Comparison of ENCODE assay signal across 9 mouse cellular contexts in genomic region chr11:114303636-114304354, GRCm38 (mm10).
DNase-seq lines count a peak whose midpoint lies in the region; ATAC-seq lines count a peak whose summit lies in the region.
"Had no signal": no experiment of that assay in that cellular context is flagged by ENCODE, and none has a peak within 500 bp of the region (broad histone marks: within the 10 kb centered on the region; RNA-seq: fewer than 3 reads in every experiment).

No protein-coding gene starts in this region.

- H3K4me2 ChIP-seq in midbrain, embryonic 11.5 days: no peak overlapping the region

- H3K9ac ChIP-seq in midbrain, embryonic 11.5 days (ENCODE audit: low read length): no peak overlapping the region

- no peak overlapping the region for H3K4me3 ChIP-seq in hindbrain, embryonic 10.5 days
- no peak overlapping the region for H3K4me3 ChIP-seq in midbrain, embryonic 11.5 days (ENCODE audit: low read depth, low read length)
- no peak overlapping the region for H3K4me3 ChIP-seq in heart, embryonic 10.5 days

- peak overlapping the region; percentile 66; the same call in 1 of the 2 replicates for H3K27ac ChIP-seq in hindbrain, embryonic 10.5 days
- H3K27ac ChIP-seq in midbrain, embryonic 11.5 days (ENCODE audit: low read depth, low read length): no peak overlapping the region
- H3K27ac ChIP-seq in heart, embryonic 10.5 days: no peak overlapping the region

- H3K4me1 ChIP-seq in hindbrain, embryonic 10.5 days (replicated peaks): peaks cover 17% of the 10 kb centered on the region
- peaks cover 6% of the 10 kb centered on the region; the same call in 1 of the 2 replicates for H3K4me1 ChIP-seq in midbrain, embryonic 11.5 days (ENCODE audit: control insufficient read depth, insufficient read depth, low read length)
- H3K4me1 ChIP-seq in heart, embryonic 10.5 days: 0 out of 2 replicates have a peak, but pooled peaks cover 4% of the 10 kb centered on the region

- ATAC-seq in midbrain, embryonic 11.5 days (ENCODE audit: low FRiP score): peak; percentile 79

- no peaks in the 10 kb centered on the region for H3K36me3 ChIP-seq in hindbrain, embryonic 10.5 days
- no peaks in the 10 kb centered on the region for H3K36me3 ChIP-seq in midbrain, embryonic 11.5 days (ENCODE audit: control insufficient read depth, insufficient read depth, low read length)
- no peaks in the 10 kb centered on the region for H3K36me3 ChIP-seq in heart, embryonic 10.5 days

- peak; percentile 51 for DNase-seq in R1 (ENCODE audit: low read depth, low spot score)
- peak; percentile 39 for DNase-seq in c-Kit-positive CD71-positive TER-119-positive erythroid progenitor cells, embryonic 14.5 days (ENCODE audit: low spot score)
- peak; percentile 71 for DNase-seq in hindbrain, embryonic 10.5 days (ENCODE audit: low spot score)
- no peak for DNase-seq in midbrain, embryonic 11.5 days (ENCODE audit: low spot score, missing footprints)
- no peak for DNase-seq in heart, embryonic 10.5 days (ENCODE audit: low spot score)
- DNase-seq in kidney, adult 18-20 months: no peak
- DNase-seq in cerebellum, adult 11 months: no peak
- DNase-seq: heart, postnatal 10 days; lung, postnatal 14 days had no signal

- 39% methylated on average over 13 of the region's 13 CpGs for WGBS in hindbrain, embryonic 10.5 days
- WGBS in midbrain, embryonic 11.5 days: 44% methylated on average over 13 of the region's 13 CpGs
- 59% methylated on average over 13 of the region's 13 CpGs for WGBS in heart, embryonic 10.5 days

- no peaks in the 10 kb centered on the region for H3K9me3 ChIP-seq in hindbrain, embryonic 10.5 days
- no peaks in the 10 kb centered on the region for H3K9me3 ChIP-seq in midbrain, embryonic 11.5 days (ENCODE audit: control insufficient read depth, low read length)
- H3K9me3 ChIP-seq in heart, embryonic 10.5 days: no peaks in the 10 kb centered on the region

- 0 out of 2 replicates have a peak, but pooled peaks cover 5% of the 10 kb centered on the region for H3K27me3 ChIP-seq in hindbrain, embryonic 10.5 days (ENCODE audit: insufficient read depth, poor library complexity, severe bottlenecking)
- H3K27me3 ChIP-seq in midbrain, embryonic 11.5 days (ENCODE audit: control insufficient read depth, insufficient read depth, low read length): no peaks in the 10 kb centered on the region
- H3K27me3 ChIP-seq in heart, embryonic 10.5 days (ENCODE audit: insufficient read depth, poor library complexity, severe bottlenecking): peaks cover 51% of the 10 kb centered on the region

Comparison
In these comparisons a context has a peak if more than half of its experiments do, and no peak if none do; other contexts are left out.
1. DNase-seq: peak in R1 (single experiment), c-Kit-positive CD71-positive TER-119-positive erythroid progenitor cells, embryonic 14.5 days (single experiment) and hindbrain, embryonic 10.5 days (single experiment); none in midbrain, embryonic 11.5 days (single experiment), heart, embryonic 10.5 days (single experiment), kidney, adult 18-20 months (single experiment) and cerebellum, adult 11 months (single experiment).